Mouse (Mus musculus) retina, embryonic 14.5 days (tissue): ENCODE measurements at regions not wholly inside any gene's neighbourhood (a gene's known extent, or its start where the extent isn't known, plus 50 kb on each side); places are given as distances from the start of the nearest gene placed in this dataset.

Source experiments
- DNase-seq: peaks from one replicate; pipeline ENCODE4 v3.0.0-alpha.2; 2015; ENCODE audit warnings: low spot score

DNA sequence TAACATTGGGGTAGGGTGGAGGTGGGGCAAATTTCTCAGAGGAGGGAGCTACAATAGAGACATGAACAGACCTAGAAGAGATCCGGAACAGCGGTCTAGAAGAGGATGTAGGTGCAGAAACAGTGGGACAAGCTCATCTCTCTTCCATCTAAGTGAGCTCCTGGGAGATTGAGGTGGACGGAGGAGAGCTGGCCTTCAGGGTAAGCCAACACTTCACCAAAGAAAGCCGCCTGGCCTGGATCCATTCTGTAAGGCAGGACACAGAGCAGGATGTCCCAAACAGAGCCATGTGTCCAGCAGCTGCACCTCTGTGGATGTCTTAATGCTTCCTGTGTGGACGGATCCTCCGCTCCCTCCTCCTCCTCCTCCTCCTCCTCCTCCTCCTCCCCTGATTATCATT, 173.0 kb downstream of the Rab11fip4 start:
- no peak for DNase-seq

DNA sequence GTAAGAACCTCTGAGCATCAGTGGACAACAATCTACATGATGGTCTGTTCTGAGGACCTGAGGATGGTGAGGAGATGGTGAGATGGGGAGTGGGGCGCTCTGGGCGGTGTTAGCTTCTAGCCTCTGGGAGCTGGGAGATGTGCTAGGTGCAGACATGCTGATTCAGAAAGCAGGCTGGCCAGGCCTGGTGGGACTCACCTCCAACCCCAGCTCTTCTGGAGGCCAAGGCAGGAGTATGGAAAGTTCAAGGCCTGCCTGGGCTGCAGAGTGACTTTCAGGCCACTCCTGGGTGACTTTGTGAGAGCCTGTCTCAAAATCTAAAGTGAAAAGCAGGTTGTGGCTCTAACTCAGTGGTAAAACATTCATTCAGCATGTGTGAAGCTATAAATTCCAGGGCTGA, 171.6 kb downstream of the Rab11fip4 start:
- DNase-seq, result no peak

DNA sequence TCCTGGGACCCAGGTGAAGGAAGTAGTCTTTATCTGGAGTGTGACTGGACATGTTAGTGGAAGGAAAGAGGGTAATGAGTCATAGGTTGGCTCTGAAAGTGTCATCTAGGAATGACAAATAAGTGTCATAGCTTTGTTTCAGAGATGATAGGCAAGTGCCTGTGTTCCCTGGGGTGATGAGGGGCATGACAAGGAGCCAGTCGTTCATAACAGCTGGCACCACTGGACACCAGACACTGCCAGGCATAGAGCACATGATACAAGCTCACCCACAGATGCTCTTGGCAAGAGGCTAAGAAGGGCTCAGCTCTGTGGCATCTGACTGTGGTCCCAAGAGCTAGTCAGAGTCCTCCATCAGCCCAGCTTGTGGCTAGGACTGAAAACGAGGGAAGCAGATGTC, 171.0 kb downstream of the Rab11fip4 start:
- DNase-seq, result no peak

- DNase-seq, result no peak
These were observed 169.5 kb downstream of the Rab11fip4 start for GRCm38 (mm10) chr11:79760533-79760932.

DNA sequence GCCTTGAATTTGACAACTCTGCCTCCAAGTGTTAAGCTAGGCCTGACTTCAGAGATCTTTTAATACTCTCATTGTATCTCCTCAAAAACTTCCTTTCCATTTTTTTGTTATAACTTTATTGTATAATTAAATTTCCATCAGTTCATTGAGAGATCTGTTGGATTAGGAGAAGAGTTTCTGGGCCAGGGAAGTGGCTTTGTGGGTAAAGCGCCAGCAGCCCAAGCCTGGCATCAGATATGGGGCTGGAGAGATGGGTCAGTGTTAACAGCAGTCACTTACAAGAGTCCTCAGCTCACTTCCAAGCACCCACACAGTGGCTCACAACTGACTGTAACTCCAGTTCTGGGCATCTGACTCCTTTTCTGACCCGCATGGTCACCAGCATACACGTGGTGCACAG, 167.3 kb downstream of the Rab11fip4 start:
- DNase-seq, result no peak

- no peak for DNase-seq
These were observed 166.6 kb downstream of the Rab11fip4 start for GRCm38 (mm10) chr11:79757513-79758071.

DNA sequence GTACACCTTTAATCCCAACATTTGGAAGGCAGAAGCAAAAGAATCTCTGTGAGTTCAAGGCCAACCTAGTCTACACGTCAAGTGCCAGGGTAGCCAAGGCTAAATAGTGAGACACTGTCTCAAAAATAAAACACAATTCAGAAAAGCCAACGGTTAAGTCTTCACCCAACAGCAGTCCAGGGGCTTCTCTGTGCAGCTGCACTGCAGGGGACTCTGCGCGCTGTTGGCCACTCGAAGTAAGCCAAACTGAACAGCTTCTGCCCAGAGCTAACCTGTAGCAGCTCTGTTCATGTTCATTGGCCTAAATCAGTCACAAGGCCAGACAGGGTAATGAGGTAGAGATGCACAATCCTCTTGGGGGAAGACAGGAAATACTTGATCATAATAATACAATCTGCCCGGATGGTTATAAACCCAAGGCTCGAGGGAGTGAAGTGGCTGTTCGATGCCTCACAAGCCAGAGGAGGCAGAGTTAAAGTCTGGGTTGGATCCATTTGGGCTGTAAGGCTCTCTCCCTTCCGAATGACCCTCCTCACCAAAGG, 165.4 kb downstream of the Rab11fip4 start:
- no peak for DNase-seq

- no peak for DNase-seq
These were observed 162.5 kb downstream of the Rab11fip4 start for GRCm38 (mm10) chr11:79753491-79753890.

DNA sequence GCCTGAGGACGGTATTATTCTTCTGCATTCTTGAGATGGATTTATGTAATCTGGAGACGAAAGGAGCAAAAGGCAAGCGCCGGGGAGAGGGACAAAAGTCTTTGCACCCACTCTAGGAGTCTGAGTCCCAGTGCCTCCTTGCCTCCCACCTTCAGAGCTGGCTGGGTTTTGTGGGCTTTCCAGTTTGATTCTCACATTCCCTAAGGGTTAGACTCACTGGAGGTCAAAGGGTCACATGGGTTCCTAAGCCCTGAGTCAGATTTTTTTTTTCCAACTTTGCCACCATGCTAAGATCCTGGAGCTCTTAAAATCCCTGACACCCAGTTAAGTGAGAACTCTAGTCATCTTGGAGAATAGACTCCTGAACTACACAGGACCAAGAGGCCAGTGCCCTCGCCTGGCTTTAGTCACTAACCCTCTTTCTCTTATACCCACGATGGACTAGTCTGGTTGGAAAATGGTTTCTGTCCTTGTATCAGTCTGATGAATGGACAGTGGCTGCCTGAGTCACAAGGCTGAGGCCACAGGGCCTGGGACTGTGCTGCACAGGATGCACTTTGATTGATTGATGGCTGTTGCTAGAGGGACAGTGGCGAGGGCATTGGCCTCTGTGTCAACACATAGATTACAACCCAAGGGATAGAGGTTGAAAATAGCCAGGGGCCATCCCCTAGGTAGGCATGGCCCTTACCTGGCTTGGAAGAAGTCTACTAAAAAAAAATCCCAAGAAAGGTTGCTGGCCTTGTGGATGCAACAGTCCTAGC, 161.9 kb downstream of the Rab11fip4 start:
- no peak for DNase-seq

- no peak for DNase-seq
These were observed 161.0 kb downstream of the Rab11fip4 start for GRCm38 (mm10) chr11:79751751-79752716.

DNA sequence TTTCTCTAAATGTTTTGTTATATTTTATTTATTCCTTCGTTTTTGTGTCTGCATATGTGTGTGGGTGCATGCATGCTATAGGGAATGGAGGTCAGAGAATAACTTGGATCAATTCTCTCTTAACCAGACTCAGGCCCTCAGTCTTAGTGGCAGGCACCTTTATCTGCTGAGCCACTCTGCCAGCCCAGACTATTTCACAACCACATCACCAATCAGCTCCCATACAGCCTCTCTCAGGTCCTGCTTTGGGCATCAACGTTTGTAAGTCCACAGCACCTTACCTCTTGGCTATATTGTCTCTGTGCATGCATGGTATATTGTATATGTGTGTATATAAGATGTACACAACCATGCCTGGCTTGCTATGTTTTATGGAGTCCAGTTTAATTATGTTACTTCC, 159.9 kb downstream of the Rab11fip4 start:
- DNase-seq, result no peak

DNA sequence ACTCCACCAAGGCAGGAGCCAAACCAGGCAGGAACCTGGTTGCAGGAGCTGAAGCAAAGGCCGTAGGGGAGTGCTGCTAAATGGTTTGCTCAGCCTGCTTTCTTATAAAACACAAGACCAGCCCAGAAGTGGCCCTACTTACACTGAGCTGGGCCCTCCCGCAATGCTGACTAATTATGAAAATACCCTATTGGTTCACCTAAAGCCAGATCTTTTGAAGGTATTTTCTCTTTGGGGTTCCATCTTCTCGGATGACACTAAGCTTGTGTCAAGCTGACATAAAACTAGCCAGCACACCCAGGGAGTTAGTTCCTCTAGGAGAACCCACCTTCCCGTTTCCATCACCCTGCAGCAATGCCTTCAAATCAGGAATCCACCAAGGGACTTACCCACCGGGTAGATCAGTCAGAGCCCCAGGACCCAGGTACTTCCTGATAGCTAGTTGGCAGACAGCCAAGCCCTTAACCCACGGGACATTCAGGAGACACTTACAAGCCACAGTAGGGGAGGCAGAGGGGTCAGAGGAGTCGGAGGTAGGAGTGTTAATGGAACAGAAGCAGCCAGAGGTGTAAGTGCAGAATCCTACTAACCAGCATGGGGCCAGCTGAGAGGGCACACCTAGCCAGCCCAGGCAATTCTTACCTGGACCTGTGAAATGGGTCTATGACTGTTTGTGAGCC, 158.9 kb downstream of the Rab11fip4 start:
- no peak for DNase-seq

GRCm38 (mm10) chr11:79749141-79749540, 158.1 kb downstream of the Rab11fip4 start:
- DNase-seq, result no peak

DNA sequence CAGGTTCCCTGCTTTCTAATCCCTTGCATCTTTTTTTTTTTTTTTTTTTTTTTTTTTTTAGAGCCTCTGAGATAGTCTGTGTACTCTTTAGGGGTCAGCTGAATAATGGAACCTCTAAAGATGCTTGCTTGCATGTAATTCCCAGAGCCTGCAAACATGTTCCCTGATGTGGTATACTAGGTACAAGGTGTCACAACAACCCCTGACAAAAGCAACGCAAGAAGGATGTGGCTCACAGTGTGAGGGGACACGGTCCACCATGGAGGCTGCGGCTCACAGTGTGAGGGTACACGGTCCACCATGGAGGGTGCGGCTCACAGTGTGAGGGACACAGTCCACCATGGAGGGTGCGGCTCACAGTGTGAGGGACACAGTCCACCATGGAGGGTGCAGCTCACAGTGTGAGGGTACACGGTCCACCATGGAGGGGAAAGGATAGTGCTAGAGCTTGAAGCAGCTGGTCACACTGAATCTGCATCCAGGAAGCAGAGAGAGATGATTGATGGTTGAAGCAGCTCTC, 157.7 kb downstream of the Rab11fip4 start:
- DNase-seq, result no peak

DNA sequence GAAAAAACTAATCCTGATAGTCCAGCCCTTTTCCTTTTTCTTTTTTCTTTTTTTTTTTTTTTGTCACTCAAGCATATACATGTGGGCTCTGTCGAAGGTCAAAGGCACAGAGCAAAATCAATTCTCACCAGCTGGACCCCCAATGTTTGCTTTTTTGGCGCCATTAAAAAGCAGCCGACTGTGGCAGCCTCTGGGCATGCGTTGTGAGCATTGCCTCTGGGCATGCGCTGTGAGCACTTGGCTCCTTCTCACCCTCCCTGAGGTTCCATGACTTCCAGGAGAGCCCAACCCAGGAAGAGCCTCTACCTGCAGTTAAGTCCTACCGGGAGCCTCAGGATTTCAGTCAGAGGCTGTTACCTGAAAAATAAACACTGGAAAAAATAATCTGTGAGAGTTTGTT, 156.8 kb downstream of the Rab11fip4 start:
- DNase-seq, result no peak
